Mouse (Mus musculus) midbrain, embryonic 15.5 days (tissue): ENCODE measurements at regions not wholly inside any gene's neighbourhood (a gene's known extent, or its start where the extent isn't known, plus 50 kb on each side); places are given as distances from the start of the nearest gene placed in this dataset.
A peak's percentile ranks its signal among the peaks of the same experiment; 100 is the strongest.

Source experiments
- ATAC-seq: fragments of 200-750 bp; cut with Nextera tagmentation; replicated peaks from 2 replicates; pipeline ENCODE4 v1.8.0; 2017; ENCODE audit warnings: moderate TSS enrichment
- H3K27ac ChIP-seq: fragments of 300-500 bp; sonication (generic); 2 replicates; pipeline ENCODE4 v1.5.1; 2015; ENCODE audit warnings: mild to moderate bottlenecking, inconsistent platforms
- H3K27me3 ChIP-seq: fragments of 300-500 bp; sonication (generic); replicated peaks from 2 replicates; pipeline ENCODE4 v1.6.1; 2015; ENCODE audit warnings: inconsistent platforms
- H3K36me3 ChIP-seq: fragments of 300-500 bp; sonication (generic); replicated peaks from 2 replicates; pipeline ENCODE4 v1.6.1; 2015; ENCODE audit warnings: inconsistent platforms
- H3K4me1 ChIP-seq: fragments of 300-500 bp; sonication (generic); 2 replicates; pipeline ENCODE4 v1.6.1; 2015; ENCODE audit warnings: inconsistent platforms
- H3K4me2 ChIP-seq: fragments of 300-500 bp; sonication (generic); 2 replicates; pipeline ENCODE4 v1.6.1; 2015; ENCODE audit warnings: inconsistent platforms, mild to moderate bottlenecking, moderate library complexity
- H3K4me3 ChIP-seq: fragments of 300-500 bp; sonication (generic); 2 replicates; pipeline ENCODE4 v1.5.1; 2015; ENCODE audit warnings: mild to moderate bottlenecking, inconsistent platforms
- H3K9ac ChIP-seq: fragments of 300-500 bp; sonication (generic); 2 replicates; pipeline ENCODE4 v1.6.1; 2015; ENCODE audit warnings: mild to moderate bottlenecking, inconsistent platforms
- H3K9me3 ChIP-seq: fragments of 300-500 bp; sonication (generic); 2 replicates; pipeline ENCODE4 v1.6.1; 2016; ENCODE audit warnings: inconsistent platforms
- WGBS: fragments of 180-500 bp; shearing (Covaris S2); methylation state at CpG from one replicate; pipeline ENCODE4 v1.1.7; 2015; ENCODE audit warnings: mixed read lengths; 5-methylcytosine and 5-hydroxymethylcytosine counted together

- Histone ChIP-seq H3K4me1 (no peaks in the 10 kb centered on the region), H3K27ac (no peak overlapping the region), H3K27me3 (no peaks in the 10 kb centered on the region), H3K4me3 (no peak overlapping the region), H3K9me3 (no peaks in the 10 kb centered on the region), H3K36me3 (no peaks in the 10 kb centered on the region), H3K4me2 (no peak overlapping the region), H3K9ac (no peak overlapping the region)
- ATAC-seq: no peak
- 80% methylated on average over 1 of the region's 1 CpGs for WGBS
These were observed 328.7 kb downstream of the Ptprc start for GRCm38 (mm10) chr1:137846857-137847256.

GRCm38 (mm10) chr1:137840531-137840930 is 335.0 kb downstream of the Ptprc start:
- H3K27ac ChIP-seq: no peak overlapping the region
- H3K27me3 ChIP-seq: no peaks in the 10 kb centered on the region
- H3K4me2 ChIP-seq: no peak overlapping the region
- no peaks in the 10 kb centered on the region for H3K9me3 ChIP-seq
- ATAC-seq: no peak
- no peak overlapping the region for H3K4me3 ChIP-seq
- H3K4me1 ChIP-seq: peaks cover 4% of the 10 kb centered on the region; the same call in 1 of the 2 replicates
- no peak overlapping the region for H3K9ac ChIP-seq
- no peaks in the 10 kb centered on the region for H3K36me3 ChIP-seq

- no peak for ATAC-seq
- H3K36me3 ChIP-seq: no peaks in the 10 kb centered on the region
- H3K9me3 ChIP-seq: no peaks in the 10 kb centered on the region
- 58% methylated on average over 5 of the region's 5 CpGs for WGBS
- H3K4me2 ChIP-seq: no peak overlapping the region
- no peak overlapping the region for H3K9ac ChIP-seq
- H3K4me3 ChIP-seq: no peak overlapping the region
- no peak overlapping the region for H3K27ac ChIP-seq
- H3K4me1 ChIP-seq: peaks cover 4% of the 10 kb centered on the region; the same call in 1 of the 2 replicates
- H3K27me3 ChIP-seq: no peaks in the 10 kb centered on the region
These were observed 335.8 kb downstream of the Ptprc start for GRCm38 (mm10) chr1:137839703-137840102.

- Histone ChIP-seq H3K27ac (peak overlapping the region; percentile 42; the same call in 1 of the 2 replicates), H3K4me3 (no peak overlapping the region), H3K36me3 (no peaks in the 10 kb centered on the region), H3K9ac (no peak overlapping the region), H3K27me3 (no peaks in the 10 kb centered on the region), H3K4me2 (no peak overlapping the region), H3K4me1 (peaks cover 4% of the 10 kb centered on the region; the same call in 1 of the 2 replicates), H3K9me3 (no peaks in the 10 kb centered on the region)
- 85% methylated on average over 2 of the region's 2 CpGs for WGBS
- ATAC-seq: no peak
These were observed 336.2 kb downstream of the Ptprc start for GRCm38 (mm10) chr1:137839263-137839662.

- no peak overlapping the region for H3K27ac ChIP-seq
- H3K27me3 ChIP-seq: no peaks in the 10 kb centered on the region
- 36% methylated on average over 8 of the region's 8 CpGs for WGBS
- H3K4me1 ChIP-seq: peaks cover 4% of the 10 kb centered on the region; the same call in 1 of the 2 replicates
- no peak; the same call in 1 of the 2 replicates for ATAC-seq
- no peaks in the 10 kb centered on the region for H3K36me3 ChIP-seq
- H3K9ac ChIP-seq: no peak overlapping the region
- H3K4me3 ChIP-seq: no peak overlapping the region
- no peak overlapping the region for H3K4me2 ChIP-seq
- no peaks in the 10 kb centered on the region for H3K9me3 ChIP-seq
These were observed 337.2 kb downstream of the Ptprc start for GRCm38 (mm10) chr1:137838357-137838756.

- H3K27me3 ChIP-seq: no peaks in the 10 kb centered on the region
- WGBS: 75% methylated on average over 3 of the region's 3 CpGs
- H3K9me3 ChIP-seq: no peaks in the 10 kb centered on the region
- no peak overlapping the region for H3K27ac ChIP-seq
- H3K36me3 ChIP-seq: no peaks in the 10 kb centered on the region
- no peak overlapping the region for H3K4me3 ChIP-seq
- no peak overlapping the region for H3K9ac ChIP-seq
- no peak overlapping the region for H3K4me2 ChIP-seq
- no peak for ATAC-seq
- H3K4me1 ChIP-seq: no peaks in the 10 kb centered on the region
These were observed 342.0 kb downstream of the Ptprc start for GRCm38 (mm10) chr1:137833535-137833934.

- Histone ChIP-seq H3K4me1 (no peaks in the 10 kb centered on the region), H3K4me3 (no peak overlapping the region), H3K27ac (no peak overlapping the region), H3K27me3 (no peaks in the 10 kb centered on the region), H3K9ac (no peak overlapping the region), H3K36me3 (no peaks in the 10 kb centered on the region), H3K9me3 (no peaks in the 10 kb centered on the region), H3K4me2 (no peak overlapping the region)
- ATAC-seq: no peak
- 82% methylated on average over 4 of the region's 4 CpGs for WGBS
These were observed 344.2 kb downstream of the Ptprc start for GRCm38 (mm10) chr1:137831284-137831683.

GRCm38 (mm10) chr1:137827379-137827778 is 348.1 kb downstream of the Ptprc start:
- Histone ChIP-seq H3K4me2 (no peak overlapping the region), H3K27ac (no peak overlapping the region), H3K36me3 (no peaks in the 10 kb centered on the region), H3K4me3 (no peak overlapping the region), H3K27me3 (no peaks in the 10 kb centered on the region), H3K4me1 (no peaks in the 10 kb centered on the region), H3K9ac (no peak overlapping the region), H3K9me3 (no peaks in the 10 kb centered on the region)
- 93% methylated on average over 4 of the region's 4 CpGs for WGBS
- ATAC-seq: no peak

- 91% methylated on average over 4 of the region's 4 CpGs for WGBS
- H3K4me2 ChIP-seq: no peak overlapping the region
- no peak overlapping the region for H3K4me3 ChIP-seq
- ATAC-seq: no peak
- no peak overlapping the region for H3K27ac ChIP-seq
- H3K27me3 ChIP-seq: no peaks in the 10 kb centered on the region
- no peaks in the 10 kb centered on the region for H3K36me3 ChIP-seq
- H3K4me1 ChIP-seq: no peaks in the 10 kb centered on the region
- no peaks in the 10 kb centered on the region for H3K9me3 ChIP-seq
- no peak overlapping the region for H3K9ac ChIP-seq
These were observed 360.1 kb downstream of the Ptprc start for GRCm38 (mm10) chr1:137815401-137815888.

- no peak overlapping the region for H3K4me2 ChIP-seq
- no peak overlapping the region for H3K9ac ChIP-seq
- H3K27ac ChIP-seq: no peak overlapping the region
- WGBS: 96% methylated on average over 2 of the region's 2 CpGs
- H3K9me3 ChIP-seq: no peaks in the 10 kb centered on the region
- no peaks in the 10 kb centered on the region for H3K4me1 ChIP-seq
- H3K27me3 ChIP-seq: no peaks in the 10 kb centered on the region
- H3K36me3 ChIP-seq: no peaks in the 10 kb centered on the region
- ATAC-seq: no peak
- no peak overlapping the region for H3K4me3 ChIP-seq
These were observed 361.0 kb downstream of the Ptprc start for GRCm38 (mm10) chr1:137814556-137814955.

GRCm38 (mm10) chr1:137813716-137814115 is 361.8 kb downstream of the Ptprc start:
- no peak overlapping the region for H3K4me3 ChIP-seq
- H3K4me2 ChIP-seq: no peak overlapping the region
- no peak overlapping the region for H3K9ac ChIP-seq
- H3K36me3 ChIP-seq: no peaks in the 10 kb centered on the region
- H3K27me3 ChIP-seq: no peaks in the 10 kb centered on the region
- H3K9me3 ChIP-seq: no peaks in the 10 kb centered on the region
- no peak overlapping the region for H3K27ac ChIP-seq
- no peaks in the 10 kb centered on the region for H3K4me1 ChIP-seq
- ATAC-seq: no peak
- 56% methylated on average over 1 of the region's 1 CpGs for WGBS

GRCm38 (mm10) chr1:137811981-137812380 is 363.5 kb downstream of the Ptprc start:
- Histone ChIP-seq H3K36me3 (no peaks in the 10 kb centered on the region), H3K4me2 (no peak overlapping the region), H3K27ac (no peak overlapping the region), H3K4me1 (no peaks in the 10 kb centered on the region), H3K9ac (no peak overlapping the region), H3K9me3 (no peaks in the 10 kb centered on the region), H3K27me3 (no peaks in the 10 kb centered on the region), H3K4me3 (no peak overlapping the region)
- WGBS: 94% methylated on average over 4 of the region's 4 CpGs
- no peak for ATAC-seq

- Histone ChIP-seq H3K9ac (no peak overlapping the region), H3K4me1 (no peaks in the 10 kb centered on the region), H3K27me3 (no peaks in the 10 kb centered on the region), H3K4me3 (no peak overlapping the region), H3K9me3 (no peaks in the 10 kb centered on the region), H3K27ac (no peak overlapping the region), H3K4me2 (no peak overlapping the region), H3K36me3 (no peaks in the 10 kb centered on the region)
- WGBS: 81% methylated on average over 8 of the region's 8 CpGs
- no peak for ATAC-seq
These were observed 368.8 kb downstream of the Ptprc start for GRCm38 (mm10) chr1:137806742-137807141.
